Mouse (Mus musculus) ovary, adult 10 weeks (tissue): Measurements from ENCODE around the gene Acd. TPM values are rescaled to one million over a fixed set of nuclear protein-coding genes. Genes with fewer than 3 reads are reported as not detected.

Experiments
- polyA plus RNA-seq: library from polyadenylated mRNA; stranded (reverse); fragments of 350-450 nt; fragmentation: Illumina TruSeq; extraction: RNeasy Lipid Tissue Mini Kit (QIAGEN cat#74804); gene quantifications from one replicate; pipeline ENCODE4 v1.2.3, GENCODE M21; 2014

Acd gene
- 1.3 TPM for polyA plus RNA-seq

DNA sequence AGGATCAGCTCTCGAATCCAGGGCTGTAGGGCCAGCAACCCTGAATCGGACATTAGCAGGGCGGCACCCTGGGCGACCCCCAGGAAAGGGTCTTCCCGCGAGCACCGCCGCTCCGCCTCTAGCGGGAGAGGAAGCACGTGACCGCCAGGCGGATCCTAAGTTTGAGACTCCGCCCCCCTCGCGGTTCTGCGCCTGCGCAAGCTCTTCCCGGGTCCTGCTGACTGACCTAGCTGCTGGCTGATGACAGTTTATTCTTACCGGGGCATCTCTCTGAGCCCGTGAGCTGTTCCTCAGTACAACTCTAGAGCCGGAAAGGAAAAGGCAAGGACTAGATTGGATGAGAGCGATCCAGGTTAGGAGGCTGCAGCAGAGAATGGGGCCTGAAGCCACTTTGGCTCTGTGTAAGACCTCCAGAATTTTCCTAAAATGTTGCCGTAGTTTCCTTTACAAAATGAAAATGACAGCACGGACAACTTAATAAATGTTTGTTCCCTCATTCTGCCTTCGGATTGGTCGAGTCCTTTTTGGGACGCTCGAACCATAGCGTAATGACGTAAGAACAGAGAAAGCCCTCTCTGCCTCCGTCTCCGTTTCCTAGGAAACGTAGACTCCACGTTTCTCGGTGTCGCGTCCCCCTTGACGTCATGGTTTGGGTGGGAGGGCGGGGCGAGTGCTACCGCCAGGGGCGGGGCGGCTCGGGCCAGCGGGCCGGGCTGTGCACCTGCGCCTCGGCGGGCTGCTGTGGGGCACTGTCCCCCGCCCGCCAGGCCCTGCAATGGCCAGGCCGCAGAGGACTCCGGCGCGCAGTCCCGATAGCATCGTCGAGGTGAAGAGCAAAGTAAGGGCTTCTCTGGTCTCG, at the start of gene Acd, which contains the start of gene Pard6a:
Acd (minus strand) TSS at position 137 of the 859 bp plus-strand sequence.
Pard6a (plus strand) TSS at position 183 of the 859 bp plus-strand sequence.

DNA sequence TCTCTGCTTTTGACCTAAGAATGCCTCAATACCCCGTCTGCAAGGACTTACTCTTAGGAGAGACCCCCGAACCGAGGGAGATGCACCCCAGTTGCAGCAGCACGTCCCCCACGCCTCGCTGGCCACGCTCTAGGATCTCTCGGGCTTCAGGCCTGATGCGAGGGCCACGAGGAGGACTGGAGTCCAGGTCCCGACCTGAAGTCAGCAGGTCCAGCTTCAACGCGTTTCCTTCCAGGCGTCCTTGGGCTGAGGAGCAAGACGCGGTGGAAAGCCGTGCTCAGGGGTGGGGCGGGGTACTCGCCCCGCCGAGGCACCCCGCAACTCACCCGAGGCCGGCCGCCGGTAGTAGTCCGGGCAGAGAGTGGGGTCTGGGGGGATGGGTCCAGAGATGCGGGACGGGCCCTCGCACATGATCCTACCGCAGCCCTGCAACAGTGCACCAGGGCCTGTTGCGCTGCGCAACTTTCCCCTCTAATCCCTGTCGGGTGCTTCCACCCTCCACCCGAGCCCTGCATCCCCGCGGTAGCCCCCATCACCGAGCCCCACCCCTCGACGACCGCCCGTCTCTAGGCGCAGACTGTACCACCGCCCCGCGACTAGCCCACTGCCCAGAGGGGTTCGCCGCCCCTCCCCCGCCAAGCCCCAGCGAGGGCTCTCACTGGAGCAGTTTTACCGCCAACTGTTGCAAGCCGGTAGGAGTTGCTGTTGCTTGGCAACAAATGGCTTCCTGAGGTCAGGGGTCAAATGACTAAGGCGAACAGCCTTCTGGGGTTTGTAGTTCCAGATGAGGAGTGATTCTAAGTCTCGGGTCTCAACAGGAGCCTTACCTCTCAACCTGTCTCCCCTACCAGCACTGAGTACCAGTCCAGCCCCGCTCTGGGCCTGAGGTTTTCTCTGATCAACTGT, 6.8 kb upstream of the Acd start, which contains the start of the genes 4933405L10Rik and Enkd1:
4933405L10Rik (plus strand) TSS at position 158 of the 906 bp plus-strand sequence.
Enkd1 (minus strand) TSS at position 713 of the 906 bp plus-strand sequence.

DNA sequence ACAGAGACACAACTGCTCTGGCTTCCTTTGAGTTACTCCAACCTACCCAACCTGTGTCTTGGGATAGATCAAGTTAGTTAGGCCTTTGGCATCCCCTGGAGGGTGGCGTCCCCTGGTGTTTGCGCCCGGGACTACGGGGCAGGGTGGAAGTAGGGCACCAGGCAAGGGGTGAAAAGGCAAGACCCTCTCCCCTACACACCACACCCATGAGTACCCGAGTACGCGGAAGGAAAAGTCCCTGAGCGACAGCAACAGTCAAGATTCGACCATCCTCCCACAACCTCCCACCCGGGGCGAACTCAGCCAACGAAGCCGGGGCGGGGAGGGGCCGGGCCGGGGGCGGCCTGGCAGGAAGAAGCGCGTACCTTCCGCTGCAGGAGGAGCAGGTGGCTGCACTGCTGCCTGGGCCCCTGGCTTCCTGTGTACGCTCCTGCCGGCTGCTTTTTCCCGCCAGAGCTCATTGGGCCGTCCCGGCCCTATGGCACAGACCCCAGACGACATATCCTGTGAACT, 15.1 kb downstream of the Acd start, which contains the start of gene Carmil2:
Carmil2 (plus strand) TSS at position 479 of the 513 bp plus-strand sequence.

Other genes starting within 250 kb of the Acd start
- not detected for gene Tppp3, start 229.6 kb downstream of the Acd start, polyA plus RNA-seq
- 2.0 TPM for gene Zdhhc1, start 204.2 kb downstream of the Acd start, polyA plus RNA-seq
- 7.0 TPM for gene Hsd11b2, start 182.3 kb downstream of the Acd start, polyA plus RNA-seq
- gene Atp6v0d1, start 135.1 kb downstream of the Acd start, polyA plus RNA-seq, result 13.5 TPM
- gene Ripor1, start 95.8 kb downstream of the Acd start, polyA plus RNA-seq, result 0.63 TPM
- gene Ctcf, start 64.5 kb downstream of the Acd start, polyA plus RNA-seq, result 134 TPM
- gene Agrp, start 63.7 kb downstream of the Acd start, polyA plus RNA-seq, result not detected
- gene Carmil2, start 14.8 kb downstream of the Acd start, polyA plus RNA-seq, result not detected
- gene Pard6a, start within 50 bp of the Acd start, polyA plus RNA-seq, result not detected
- not detected for gene 4933405L10Rik, start 6.6 kb upstream of the Acd start, polyA plus RNA-seq
- gene Enkd1, start 7.1 kb upstream of the Acd start, polyA plus RNA-seq, result 0.54 TPM
- 0.48 TPM for gene Gfod2, start 57.6 kb upstream of the Acd start, polyA plus RNA-seq
- 4.8 TPM for gene Ranbp10, start 126.2 kb upstream of the Acd start, polyA plus RNA-seq
- 2.0 TPM for gene Tsnaxip1, start 126.6 kb upstream of the Acd start, polyA plus RNA-seq
- gene Cenpt, start 152.2 kb upstream of the Acd start, polyA plus RNA-seq, result 0.68 TPM
- 15.2 TPM for gene Thap11, start 154.0 kb upstream of the Acd start, polyA plus RNA-seq
- gene Nutf2, start 159.5 kb upstream of the Acd start, polyA plus RNA-seq, result 94.3 TPM
- 2.3 TPM for gene Edc4, start 179.8 kb upstream of the Acd start, polyA plus RNA-seq
- not detected for gene Nrn1l, start 192.5 kb upstream of the Acd start, polyA plus RNA-seq
- gene Pskh1, start 199.3 kb upstream of the Acd start, polyA plus RNA-seq, result 4.3 TPM
- not detected for gene Ctrl, start 232.8 kb upstream of the Acd start, polyA plus RNA-seq
- 0.94 TPM for gene Psmb10, start 237.3 kb upstream of the Acd start, polyA plus RNA-seq
- gene Lcat, start 242.3 kb upstream of the Acd start, polyA plus RNA-seq, result not detected